Mouse (Mus musculus) lung, adult 2 months (tissue): Measurements from ENCODE around the gene Zfp385b.

ENCODE experiments used
- CTCF ChIP-seq: fragments of 200-500 bp; IDR thresholded peaks from 2 replicates; pipeline ENCODE4 v1.5.1; 2011; ENCODE audit warnings: mild to moderate bottlenecking, low read length, control low read depth; ENCODE audit not compliant: insufficient read depth
- POLR2A ChIP-seq: fragments of 200-500 bp; IDR thresholded peaks from 2 replicates; pipeline ENCODE4 v1.6.1; 2011; ENCODE audit warnings: low read depth, mild to moderate bottlenecking, control low read depth, low read length, borderline replicate concordance; ENCODE audit errors: extremely low read depth

- TF ChIP-seq CTCF (no peak), POLR2A (no peak)
These were observed 28.6 kb downstream of the Zfp385b start for GRCm38 (mm10) chr2:77790846-77791245.
